Mouse (Mus musculus): ENCODE measurements around the gene Trpc4ap. TPM values are rescaled to one million over a fixed set of nuclear protein-coding genes. Genes with fewer than 3 reads are reported as not detected.
"Not testable (repeated sequence)": the region's sequence is repeated elsewhere in the genome, so short reads cannot be mapped to it uniquely, and the experiment has no call there.

Gene Trpc4ap
- polyA plus RNA-seq (2014; fragmentation: Nextera tagmentation; extraction: Ambion mirVana) = 92.4 and 102 TPM in 2 replicates

GRCm38 (mm10) chr2:155691723-155692493 is at the start of gene Trpc4ap:
TSS of gene Trpc4ap (minus strand) at chr2:155692384.
- H3K27ac ChIP-seq (ENCODE audit: low read depth, low read length) = peak within 1 kb of the TSS; percentile 88
- WGBS (ENCODE audit: insufficient replicate concordance) = under 1% methylated on average over 72 of the region's 72 CpGs
- H3K9me3 ChIP-seq (replicated peaks; ENCODE audit: control insufficient read depth, low read length) = no peaks in the 10 kb centered on the region
- H3K4me3 ChIP-seq (ENCODE audit: low read depth, low read length) = peak within 1 kb of the TSS; percentile 97
- H3K27me3 ChIP-seq (ENCODE audit: control insufficient read depth, insufficient read depth, low read length) = no peaks in the 10 kb centered on the region
- H3K36me3 ChIP-seq (ENCODE audit: control insufficient read depth, insufficient read depth, low read length) = no peaks in the 10 kb centered on the region
- H3K9ac ChIP-seq (ENCODE audit: low read depth, low read length) = peak within 1 kb of the TSS; percentile 92
- ATAC-seq (replicated peaks; ENCODE audit: insufficient number of reproducible peaks, low FRiP score, low TSS enrichment) = peak; percentile 93
- peaks cover 6% of the 10 kb centered on the region; the same call in 1 of the 2 replicates for H3K4me1 ChIP-seq (ENCODE audit: control insufficient read depth, insufficient read depth, low read length)
- H3K4me2 ChIP-seq = peak within 1 kb of the TSS; percentile 79

DNA sequence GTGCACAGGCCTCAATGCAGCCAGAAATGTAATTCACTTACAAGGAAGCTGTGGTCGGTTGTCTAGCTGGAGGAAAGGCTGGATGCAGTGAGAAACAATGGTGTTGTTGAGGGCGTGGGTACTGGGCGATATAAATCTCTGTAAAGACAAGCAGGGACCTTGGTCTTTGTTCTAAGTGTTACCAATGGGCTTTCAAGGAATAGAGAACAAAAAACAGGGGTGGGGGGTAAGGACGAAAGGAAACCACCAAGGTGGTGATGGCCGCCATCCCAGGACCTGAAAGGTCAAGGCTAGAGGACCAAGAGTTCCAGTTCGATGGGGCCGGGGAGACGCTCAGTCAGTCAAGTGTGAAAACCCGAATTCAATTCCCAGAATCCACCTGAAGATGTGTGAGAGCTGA is 45.6 kb upstream of the Trpc4ap start:
- Histone ChIP-seq H3K9ac (ENCODE audit: low read depth, low read length) (no peak overlapping the region), H3K27me3 (ENCODE audit: control insufficient read depth, insufficient read depth, low read length) (no peaks in the 10 kb centered on the region), H3K27ac (ENCODE audit: low read depth, low read length) (no peak overlapping the region), H3K4me1 (ENCODE audit: control insufficient read depth, insufficient read depth, low read length) (0 out of 2 replicates have a peak, but pooled peaks cover 3% of the 10 kb centered on the region), H3K4me2 (no peak overlapping the region), H3K9me3 (replicated peaks; ENCODE audit: control insufficient read depth, low read length) (no peaks in the 10 kb centered on the region), H3K4me3 (ENCODE audit: low read depth, low read length) (no peak overlapping the region), H3K36me3 (ENCODE audit: control insufficient read depth, insufficient read depth, low read length) (no peaks in the 10 kb centered on the region)
- WGBS (ENCODE audit: insufficient replicate concordance) = 67% methylated on average over 9 of the region's 9 CpGs
- no peak for ATAC-seq (replicated peaks; ENCODE audit: insufficient number of reproducible peaks, low FRiP score, low TSS enrichment)

GRCm38 (mm10) chr2:155736936-155737335 is 44.8 kb upstream of the Trpc4ap start:
- 60% methylated on average over 6 of the region's 6 CpGs for WGBS (ENCODE audit: insufficient replicate concordance)
- Histone ChIP-seq H3K36me3 (ENCODE audit: control insufficient read depth, insufficient read depth, low read length) (no peaks in the 10 kb centered on the region), H3K9me3 (replicated peaks; ENCODE audit: control insufficient read depth, low read length) (no peaks in the 10 kb centered on the region), H3K27me3 (ENCODE audit: control insufficient read depth, insufficient read depth, low read length) (no peaks in the 10 kb centered on the region), H3K4me3 (ENCODE audit: low read depth, low read length) (no peak overlapping the region), H3K9ac (ENCODE audit: low read depth, low read length) (no peak overlapping the region), H3K4me1 (ENCODE audit: control insufficient read depth, insufficient read depth, low read length) (no peaks in the 10 kb centered on the region), H3K4me2 (no peak overlapping the region), H3K27ac (ENCODE audit: low read depth, low read length) (no peak overlapping the region)
- ATAC-seq (replicated peaks; ENCODE audit: insufficient number of reproducible peaks, low FRiP score, low TSS enrichment) = no peak

- H3K4me1 ChIP-seq (ENCODE audit: control insufficient read depth, insufficient read depth, low read length); H3K27ac ChIP-seq (ENCODE audit: low read depth, low read length); ATAC-seq (replicated peaks; ENCODE audit: insufficient number of reproducible peaks, low FRiP score, low TSS enrichment); H3K4me2 ChIP-seq; H3K9me3 ChIP-seq (replicated peaks; ENCODE audit: control insufficient read depth, low read length); H3K4me3 ChIP-seq (ENCODE audit: low read depth, low read length); H3K27me3 ChIP-seq (ENCODE audit: control insufficient read depth, insufficient read depth, low read length); H3K36me3 ChIP-seq (ENCODE audit: control insufficient read depth, insufficient read depth, low read length); H3K9ac ChIP-seq (ENCODE audit: low read depth, low read length): not testable (repeated sequence)
- WGBS (ENCODE audit: insufficient replicate concordance) = 79% methylated on average over 5 of the region's 5 CpGs
Observed at GRCm38 (mm10) chr2:155735766-155736165, 43.6 kb upstream of the Trpc4ap start, which contains the start of gene Gm17581. TSS of gene Gm17581 (minus strand) at chr2:155735866.

- no peak overlapping the region for H3K9ac ChIP-seq (ENCODE audit: low read depth, low read length)
- H3K9me3 ChIP-seq (replicated peaks; ENCODE audit: control insufficient read depth, low read length) = no peaks in the 10 kb centered on the region
- H3K36me3 ChIP-seq (ENCODE audit: control insufficient read depth, insufficient read depth, low read length) = no peaks in the 10 kb centered on the region
- no peak overlapping the region for H3K27ac ChIP-seq (ENCODE audit: low read depth, low read length)
- H3K4me3 ChIP-seq (ENCODE audit: low read depth, low read length) = no peak overlapping the region
- H3K4me1 ChIP-seq (ENCODE audit: control insufficient read depth, insufficient read depth, low read length) = no peaks in the 10 kb centered on the region
- no peak overlapping the region for H3K4me2 ChIP-seq
- H3K27me3 ChIP-seq (ENCODE audit: control insufficient read depth, insufficient read depth, low read length) = no peaks in the 10 kb centered on the region
- WGBS (ENCODE audit: insufficient replicate concordance) = 76% methylated on average over 5 of the region's 5 CpGs
- no peak for ATAC-seq (replicated peaks; ENCODE audit: insufficient number of reproducible peaks, low FRiP score, low TSS enrichment)
Observed at GRCm38 (mm10) chr2:155735080-155735479, 42.9 kb upstream of the Trpc4ap start.

DNA sequence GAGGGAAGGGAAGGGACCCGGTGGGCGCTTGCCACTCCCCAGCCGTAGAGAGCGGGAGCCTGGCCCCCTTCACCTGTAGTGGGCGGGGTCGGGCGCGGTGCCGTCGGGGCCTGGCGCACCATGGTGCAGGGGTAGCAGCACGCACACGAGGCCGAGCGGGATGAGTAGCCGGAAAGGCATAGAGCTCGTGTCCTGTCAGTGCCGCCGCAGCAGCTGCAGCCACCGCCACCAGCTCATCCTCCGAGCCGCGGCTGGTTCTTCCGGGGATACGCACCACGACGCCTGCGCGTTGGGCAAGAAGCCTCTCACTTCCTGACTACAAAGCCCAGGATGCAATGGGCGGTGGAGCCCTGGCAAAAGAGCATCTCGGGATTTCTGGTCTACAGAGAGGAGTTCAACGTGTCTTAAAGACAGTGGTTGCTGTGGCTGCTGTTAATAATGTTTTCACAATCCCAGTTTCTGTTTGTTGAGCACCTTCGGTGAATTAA is 37.0 kb upstream of the Trpc4ap start, which contains the start of gene Edem2:
Gene Edem2 (minus strand): TSS at position 318 of the 488 bp plus-strand sequence.
- under 1% methylated on average over 33 of the region's 33 CpGs for WGBS (ENCODE audit: insufficient replicate concordance)
- no peaks in the 10 kb centered on the region for H3K4me1 ChIP-seq (ENCODE audit: control insufficient read depth, insufficient read depth, low read length)
- H3K9ac ChIP-seq (ENCODE audit: low read depth, low read length) = peak within 1 kb of the TSS; percentile 72
- H3K27ac ChIP-seq (ENCODE audit: low read depth, low read length) = no peak within 1 kb of the TSS
- peak within 1 kb of the TSS; percentile 87 for H3K4me2 ChIP-seq
- no peaks in the 10 kb centered on the region for H3K27me3 ChIP-seq (ENCODE audit: control insufficient read depth, insufficient read depth, low read length)
- no peaks in the 10 kb centered on the region for H3K36me3 ChIP-seq (ENCODE audit: control insufficient read depth, insufficient read depth, low read length)
- peak within 1 kb of the TSS; percentile 66 for H3K4me3 ChIP-seq (ENCODE audit: low read depth, low read length)
- ATAC-seq (replicated peaks; ENCODE audit: insufficient number of reproducible peaks, low FRiP score, low TSS enrichment) = peak; percentile 78
- no peaks in the 10 kb centered on the region for H3K9me3 ChIP-seq (replicated peaks; ENCODE audit: control insufficient read depth, low read length)

DNA sequence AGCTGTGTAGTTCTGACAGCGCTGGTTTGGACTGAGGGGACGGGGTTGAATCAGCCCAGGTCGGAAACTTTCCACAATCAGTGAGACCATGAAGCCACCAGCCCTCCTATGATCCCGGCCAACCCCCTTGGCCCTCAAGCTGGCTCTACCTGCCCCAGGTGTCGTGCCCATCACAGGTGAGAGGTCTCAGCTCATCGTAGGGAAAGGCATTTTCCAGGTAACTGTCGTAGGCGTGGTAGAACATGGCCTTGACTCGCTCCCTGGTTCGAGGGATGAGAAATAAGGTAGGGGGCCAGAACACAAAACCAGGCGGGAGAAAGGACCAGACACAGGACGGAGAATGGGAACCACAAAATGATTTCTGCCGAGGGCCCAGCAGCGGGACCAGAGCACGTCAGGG is 36.6 kb upstream of the Trpc4ap start:
- Histone ChIP-seq H3K4me3 (ENCODE audit: low read depth, low read length) (peak overlapping the region; percentile 66), H3K27me3 (ENCODE audit: control insufficient read depth, insufficient read depth, low read length) (no peaks in the 10 kb centered on the region), H3K4me1 (ENCODE audit: control insufficient read depth, insufficient read depth, low read length) (no peaks in the 10 kb centered on the region), H3K9me3 (replicated peaks; ENCODE audit: control insufficient read depth, low read length) (no peaks in the 10 kb centered on the region), H3K27ac (ENCODE audit: low read depth, low read length) (no peak overlapping the region), H3K9ac (ENCODE audit: low read depth, low read length) (peak overlapping the region; percentile 72), H3K36me3 (ENCODE audit: control insufficient read depth, insufficient read depth, low read length) (no peaks in the 10 kb centered on the region), H3K4me2 (peak overlapping the region; percentile 87)
- no peak for ATAC-seq (replicated peaks; ENCODE audit: insufficient number of reproducible peaks, low FRiP score, low TSS enrichment)
- WGBS (ENCODE audit: insufficient replicate concordance) = 7% methylated on average over 15 of the region's 15 CpGs

DNA sequence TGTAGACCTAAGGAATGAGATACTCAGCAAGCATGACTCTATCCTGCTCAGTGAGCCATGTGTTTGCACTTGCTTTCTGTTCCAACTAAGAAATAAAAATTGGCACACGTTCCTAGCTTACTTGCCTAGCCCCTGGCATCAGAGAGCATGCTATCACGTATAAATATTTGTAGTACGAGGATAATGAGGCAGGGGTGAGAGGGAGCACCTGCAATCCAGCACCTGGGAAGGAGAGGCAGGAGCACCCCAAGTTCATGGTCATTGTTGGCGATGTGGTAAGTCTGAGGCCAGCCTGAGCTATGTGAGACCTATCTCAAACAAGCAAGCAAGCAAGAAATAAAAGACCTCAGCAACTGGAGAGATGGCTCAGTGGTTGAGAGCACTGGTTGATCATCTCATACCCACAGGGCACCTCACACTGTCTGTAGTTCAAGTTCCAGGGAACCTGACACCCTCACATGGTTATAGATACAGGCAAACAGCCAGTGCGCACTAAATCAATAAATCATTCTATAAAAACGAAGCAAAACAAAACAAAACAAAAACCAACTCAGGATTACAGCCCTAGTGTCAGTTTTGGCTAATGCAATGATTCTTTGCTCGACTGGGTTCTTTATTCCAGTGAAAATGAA is 35.7 kb upstream of the Trpc4ap start:
- WGBS (ENCODE audit: insufficient replicate concordance) = 77% methylated on average over 7 of the region's 7 CpGs
- no peaks in the 10 kb centered on the region for H3K9me3 ChIP-seq (replicated peaks; ENCODE audit: control insufficient read depth, low read length)
- H3K4me2 ChIP-seq = no peak overlapping the region
- no peak overlapping the region for H3K9ac ChIP-seq (ENCODE audit: low read depth, low read length)
- no peaks in the 10 kb centered on the region for H3K4me1 ChIP-seq (ENCODE audit: control insufficient read depth, insufficient read depth, low read length)
- H3K27ac ChIP-seq (ENCODE audit: low read depth, low read length) = no peak overlapping the region
- ATAC-seq (replicated peaks; ENCODE audit: insufficient number of reproducible peaks, low FRiP score, low TSS enrichment) = no peak
- no peaks in the 10 kb centered on the region for H3K27me3 ChIP-seq (ENCODE audit: control insufficient read depth, insufficient read depth, low read length)
- H3K4me3 ChIP-seq (ENCODE audit: low read depth, low read length) = no peak overlapping the region
- no peaks in the 10 kb centered on the region for H3K36me3 ChIP-seq (ENCODE audit: control insufficient read depth, insufficient read depth, low read length)

All from heart, embryonic 11.5 days (tissue).